Mouse (Mus musculus): ENCODE measurements at regions not wholly inside any gene's neighbourhood (a gene's known extent, or its start where the extent isn't known, plus 50 kb on each side); places are given as distances from the start of the nearest gene placed in this dataset.
A peak's percentile ranks its signal among the peaks of the same experiment; 100 is the strongest.

GRCm38 (mm10) chr8:79540053-79540452, 99.4 kb upstream of the Otud4 start:
- DNase-seq (ENCODE audit: low spot score): no peak
- ATAC-seq (ENCODE audit: low FRiP score): no peak
- H3K36me3 ChIP-seq (ENCODE audit: control insufficient read depth, insufficient read depth, low read length): no peaks in the 10 kb centered on the region
- no peak overlapping the region for H3K27ac ChIP-seq (ENCODE audit: low read depth, low read length)
- H3K9me3 ChIP-seq (ENCODE audit: control insufficient read depth, low read length): no peaks in the 10 kb centered on the region
- no peak overlapping the region for H3K9ac ChIP-seq (ENCODE audit: low read depth, low read length)
- WGBS: 90% methylated on average over 4 of the region's 4 CpGs
- no peak overlapping the region for H3K4me2 ChIP-seq (replicated peaks; ENCODE audit: low read depth, low read length)
- H3K27me3 ChIP-seq (ENCODE audit: control insufficient read depth, insufficient read depth, low read length): no peaks in the 10 kb centered on the region
- no peaks in the 10 kb centered on the region for H3K4me1 ChIP-seq (replicated peaks; ENCODE audit: control insufficient read depth, insufficient read depth, low read length)
- no peak overlapping the region for H3K4me3 ChIP-seq (ENCODE audit: low read depth, low read length)

- no peaks in the 10 kb centered on the region for H3K27me3 ChIP-seq (ENCODE audit: control insufficient read depth, insufficient read depth, low read length)
- DNase-seq (ENCODE audit: low spot score) (no peak), ATAC-seq (ENCODE audit: low FRiP score) (no peak)
- no peaks in the 10 kb centered on the region for H3K4me1 ChIP-seq (replicated peaks; ENCODE audit: control insufficient read depth, insufficient read depth, low read length)
- 77% methylated on average over 12 of the region's 12 CpGs for WGBS
- H3K9me3 ChIP-seq (ENCODE audit: control insufficient read depth, low read length): no peaks in the 10 kb centered on the region
- H3K4me2 ChIP-seq (replicated peaks; ENCODE audit: low read depth, low read length): no peak overlapping the region
- no peak overlapping the region for H3K4me3 ChIP-seq (ENCODE audit: low read depth, low read length)
- H3K27ac ChIP-seq (ENCODE audit: low read depth, low read length): no peak overlapping the region
- no peak overlapping the region for H3K9ac ChIP-seq (ENCODE audit: low read depth, low read length)
- H3K36me3 ChIP-seq (ENCODE audit: control insufficient read depth, insufficient read depth, low read length): no peaks in the 10 kb centered on the region
Observed at GRCm38 (mm10) chr8:79534271-79534889, 105.0 kb upstream of the Otud4 start.

GRCm38 (mm10) chr8:79529556-79529955, 109.9 kb upstream of the Otud4 start:
- no peak for ATAC-seq (ENCODE audit: low FRiP score)
- Histone ChIP-seq H3K9ac (ENCODE audit: low read depth, low read length) (no peak overlapping the region), H3K36me3 (ENCODE audit: control insufficient read depth, insufficient read depth, low read length) (no peaks in the 10 kb centered on the region), H3K27me3 (ENCODE audit: control insufficient read depth, insufficient read depth, low read length) (no peaks in the 10 kb centered on the region), H3K27ac (ENCODE audit: low read depth, low read length) (no peak overlapping the region), H3K4me1 (replicated peaks; ENCODE audit: control insufficient read depth, insufficient read depth, low read length) (no peaks in the 10 kb centered on the region), H3K4me2 (replicated peaks; ENCODE audit: low read depth, low read length) (no peak overlapping the region), H3K4me3 (ENCODE audit: low read depth, low read length) (no peak overlapping the region), H3K9me3 (ENCODE audit: control insufficient read depth, low read length) (no peaks in the 10 kb centered on the region)
- WGBS: 33% methylated on average over 4 of the region's 4 CpGs
- peak; percentile 18 for DNase-seq (ENCODE audit: low spot score)

GRCm38 (mm10) chr8:79522040-79522439, 117.4 kb upstream of the Otud4 start:
- no peaks in the 10 kb centered on the region for H3K9me3 ChIP-seq (ENCODE audit: control insufficient read depth, low read length)
- H3K9ac ChIP-seq (ENCODE audit: low read depth, low read length): no peak overlapping the region
- DNase-seq (ENCODE audit: low spot score) (peak; percentile 46), ATAC-seq (ENCODE audit: low FRiP score) (no peak)
- no peaks in the 10 kb centered on the region for H3K27me3 ChIP-seq (ENCODE audit: control insufficient read depth, insufficient read depth, low read length)
- no peak overlapping the region for H3K4me2 ChIP-seq (replicated peaks; ENCODE audit: low read depth, low read length)
- no peaks in the 10 kb centered on the region for H3K36me3 ChIP-seq (ENCODE audit: control insufficient read depth, insufficient read depth, low read length)
- WGBS: 41% methylated on average over 1 of the region's 1 CpGs
- no peak overlapping the region for H3K27ac ChIP-seq (ENCODE audit: low read depth, low read length)
- no peak overlapping the region for H3K4me3 ChIP-seq (ENCODE audit: low read depth, low read length)
- no peaks in the 10 kb centered on the region for H3K4me1 ChIP-seq (replicated peaks; ENCODE audit: control insufficient read depth, insufficient read depth, low read length)

GRCm38 (mm10) chr8:79518966-79519365, 119.6 kb upstream of the Smad1 start:
- DNase-seq (ENCODE audit: low spot score): no peak
- no peak for ATAC-seq (ENCODE audit: low FRiP score)

GRCm38 (mm10) chr8:79515282-79515783, 116.0 kb upstream of the Smad1 start:
- H3K4me1 ChIP-seq (replicated peaks; ENCODE audit: control insufficient read depth, insufficient read depth, low read length): no peaks in the 10 kb centered on the region
- no peaks in the 10 kb centered on the region for H3K27me3 ChIP-seq (ENCODE audit: control insufficient read depth, insufficient read depth, low read length)
- H3K9ac ChIP-seq (ENCODE audit: low read depth, low read length): no peak overlapping the region
- ATAC-seq (ENCODE audit: low FRiP score): no peak
- WGBS: 88% methylated on average over 6 of the region's 6 CpGs
- no peak for DNase-seq (ENCODE audit: low spot score)
- no peaks in the 10 kb centered on the region for H3K36me3 ChIP-seq (ENCODE audit: control insufficient read depth, insufficient read depth, low read length)
- no peaks in the 10 kb centered on the region for H3K9me3 ChIP-seq (ENCODE audit: control insufficient read depth, low read length)
- H3K4me2 ChIP-seq (replicated peaks; ENCODE audit: low read depth, low read length): no peak overlapping the region
- no peak overlapping the region for H3K27ac ChIP-seq (ENCODE audit: low read depth, low read length)
- no peak overlapping the region for H3K4me3 ChIP-seq (ENCODE audit: low read depth, low read length)

More at GRCm38 (mm10) chr8:79518966-79519365, 119.6 kb upstream of the Smad1 start:
- 84% methylated on average over 4 of the region's 4 CpGs for WGBS
- H3K4me2 ChIP-seq (replicated peaks; ENCODE audit: low read depth, low read length): no peak overlapping the region
- H3K9ac ChIP-seq (ENCODE audit: low read depth, low read length): no peak overlapping the region
- H3K9me3 ChIP-seq (ENCODE audit: control insufficient read depth, low read length): no peaks in the 10 kb centered on the region
- no peaks in the 10 kb centered on the region for H3K4me1 ChIP-seq (replicated peaks; ENCODE audit: control insufficient read depth, insufficient read depth, low read length)
- H3K36me3 ChIP-seq (ENCODE audit: control insufficient read depth, insufficient read depth, low read length): no peaks in the 10 kb centered on the region
- no peaks in the 10 kb centered on the region for H3K27me3 ChIP-seq (ENCODE audit: control insufficient read depth, insufficient read depth, low read length)
- no peak overlapping the region for H3K4me3 ChIP-seq (ENCODE audit: low read depth, low read length)
- H3K27ac ChIP-seq (ENCODE audit: low read depth, low read length): no peak overlapping the region

- Histone ChIP-seq H3K4me1 (replicated peaks; ENCODE audit: control insufficient read depth, insufficient read depth, low read length) (no peaks in the 10 kb centered on the region), H3K4me3 (ENCODE audit: low read depth, low read length) (no peak overlapping the region), H3K4me2 (replicated peaks; ENCODE audit: low read depth, low read length) (no peak overlapping the region), H3K9ac (ENCODE audit: low read depth, low read length) (no peak overlapping the region), H3K27ac (ENCODE audit: low read depth, low read length) (no peak overlapping the region), H3K27me3 (ENCODE audit: control insufficient read depth, insufficient read depth, low read length) (no peaks in the 10 kb centered on the region), H3K9me3 (ENCODE audit: control insufficient read depth, low read length) (no peaks in the 10 kb centered on the region), H3K36me3 (ENCODE audit: control insufficient read depth, insufficient read depth, low read length) (no peaks in the 10 kb centered on the region)
- no peak for DNase-seq (ENCODE audit: low spot score)
- no peak for ATAC-seq (ENCODE audit: low FRiP score)
- 69% methylated on average over 4 of the region's 4 CpGs for WGBS
Observed at GRCm38 (mm10) chr8:79514655-79515278, 115.4 kb upstream of the Smad1 start.

GRCm38 (mm10) chr8:79508597-79508996, 109.3 kb upstream of the Smad1 start:
- Histone ChIP-seq H3K4me3 (ENCODE audit: low read depth, low read length) (no peak overlapping the region), H3K4me2 (replicated peaks; ENCODE audit: low read depth, low read length) (no peak overlapping the region), H3K9me3 (ENCODE audit: control insufficient read depth, low read length) (no peaks in the 10 kb centered on the region), H3K36me3 (ENCODE audit: control insufficient read depth, insufficient read depth, low read length) (no peaks in the 10 kb centered on the region), H3K4me1 (replicated peaks; ENCODE audit: control insufficient read depth, insufficient read depth, low read length) (no peaks in the 10 kb centered on the region), H3K27ac (ENCODE audit: low read depth, low read length) (no peak overlapping the region), H3K9ac (ENCODE audit: low read depth, low read length) (no peak overlapping the region), H3K27me3 (ENCODE audit: control insufficient read depth, insufficient read depth, low read length) (no peaks in the 10 kb centered on the region)
- 95% methylated on average over 3 of the region's 3 CpGs for WGBS
- no peak for DNase-seq (ENCODE audit: low spot score)
- no peak for ATAC-seq (ENCODE audit: low FRiP score)

- H3K36me3 ChIP-seq (ENCODE audit: control insufficient read depth, insufficient read depth, low read length): no peaks in the 10 kb centered on the region
- no peak overlapping the region for H3K4me2 ChIP-seq (replicated peaks; ENCODE audit: low read depth, low read length)
- no peak for DNase-seq (ENCODE audit: low spot score)
- H3K4me1 ChIP-seq (replicated peaks; ENCODE audit: control insufficient read depth, insufficient read depth, low read length): no peaks in the 10 kb centered on the region
- no peak overlapping the region for H3K9ac ChIP-seq (ENCODE audit: low read depth, low read length)
- no peak overlapping the region for H3K27ac ChIP-seq (ENCODE audit: low read depth, low read length)
- 80% methylated on average over 5 of the region's 5 CpGs for WGBS
- no peaks in the 10 kb centered on the region for H3K27me3 ChIP-seq (ENCODE audit: control insufficient read depth, insufficient read depth, low read length)
- no peak overlapping the region for H3K4me3 ChIP-seq (ENCODE audit: low read depth, low read length)
- no peaks in the 10 kb centered on the region for H3K9me3 ChIP-seq (ENCODE audit: control insufficient read depth, low read length)
- ATAC-seq (ENCODE audit: low FRiP score): no peak
Observed at GRCm38 (mm10) chr8:79505381-79505780, 106.1 kb upstream of the Smad1 start.
